Mouse (Mus musculus): ENCODE results near the gene Ninj1.

GRCm38 (mm10) chr13:49218651-49219050 lies 31.4 kb downstream of the Ninj1 start:
- no peak for TF ChIP-seq POLR2A (IDR thresholded peaks at IDR 0.05; ENCODE audit: borderline replicate concordance, extremely low read depth, low read depth, low read length)
- TF ChIP-seq CTCF (IDR thresholded peaks at IDR 0.05; ENCODE audit: insufficient read depth, low read length) = no peak

Measured in lung, adult 2 months (tissue).